Mouse (Mus musculus) brain, embryonic 18.5 days (tissue): ENCODE data around the gene Rbm45.

Source experiments
- DNase-seq: peaks from one replicate; pipeline ENCODE4 v3.0.0-alpha.2; 2012; ENCODE audit warnings: low read depth, low spot score

Rbm45 gene

GRCm38 (mm10) chr2:76386531-76386930 is 16.7 kb downstream of the Rbm45 start:
- no peak for DNase-seq

- no peak for DNase-seq
Measured at GRCm38 (mm10) chr2:76400178-76400577, 30.4 kb downstream of the Rbm45 start.

- DNase-seq: peak; percentile 32
Measured at GRCm38 (mm10) chr2:76405596-76406150, 35.9 kb downstream of the Rbm45 start.

GRCm38 (mm10) chr2:76406151-76406936 is 36.6 kb downstream of the Rbm45 start, which contains the start of gene Osbpl6:
Osbpl6 (plus strand) TSS chr2:76406508.
- peak; percentile 65 for DNase-seq

- DNase-seq: peak; percentile 39
Measured at GRCm38 (mm10) chr2:76406937-76407441, 37.2 kb downstream of the Rbm45 start.

GRCm38 (mm10) chr2:76409526-76409925 is 39.7 kb downstream of the Rbm45 start:
- no peak for DNase-seq

GRCm38 (mm10) chr2:76409986-76410385 is 40.2 kb downstream of the Rbm45 start:
- DNase-seq: no peak

GRCm38 (mm10) chr2:76412924-76413323 is 43.1 kb downstream of the Rbm45 start:
- peak; percentile 39 for DNase-seq

- no peak for DNase-seq
Measured at GRCm38 (mm10) chr2:76417446-76418141, 47.8 kb downstream of the Rbm45 start.

- DNase-seq: no peak
Measured at GRCm38 (mm10) chr2:76418142-76418518, 48.3 kb downstream of the Rbm45 start.

GRCm38 (mm10) chr2:76421411-76421924 is 51.7 kb downstream of the Rbm45 start:
- no peak for DNase-seq

GRCm38 (mm10) chr2:76426816-76427215 is 57.0 kb downstream of the Rbm45 start:
- no peak for DNase-seq

GRCm38 (mm10) chr2:76429318-76429717 is 59.5 kb downstream of the Rbm45 start:
- no peak for DNase-seq

- DNase-seq: no peak
Measured at GRCm38 (mm10) chr2:76429855-76430254, 60.1 kb downstream of the Rbm45 start.

GRCm38 (mm10) chr2:76430539-76430938 is 60.8 kb downstream of the Rbm45 start:
- peak; percentile 57 for DNase-seq
